Mouse (Mus musculus) naive thymus-derived CD4-positive, alpha-beta T cell, adult 2 months (primary cell): ENCODE measurements around the gene Sema6d.

Source experiments
- DNase-seq: peaks from one replicate; pipeline ENCODE4 v3.0.0-alpha.2; 2011; ENCODE audit warnings: low read depth

Gene Sema6d

DNA sequence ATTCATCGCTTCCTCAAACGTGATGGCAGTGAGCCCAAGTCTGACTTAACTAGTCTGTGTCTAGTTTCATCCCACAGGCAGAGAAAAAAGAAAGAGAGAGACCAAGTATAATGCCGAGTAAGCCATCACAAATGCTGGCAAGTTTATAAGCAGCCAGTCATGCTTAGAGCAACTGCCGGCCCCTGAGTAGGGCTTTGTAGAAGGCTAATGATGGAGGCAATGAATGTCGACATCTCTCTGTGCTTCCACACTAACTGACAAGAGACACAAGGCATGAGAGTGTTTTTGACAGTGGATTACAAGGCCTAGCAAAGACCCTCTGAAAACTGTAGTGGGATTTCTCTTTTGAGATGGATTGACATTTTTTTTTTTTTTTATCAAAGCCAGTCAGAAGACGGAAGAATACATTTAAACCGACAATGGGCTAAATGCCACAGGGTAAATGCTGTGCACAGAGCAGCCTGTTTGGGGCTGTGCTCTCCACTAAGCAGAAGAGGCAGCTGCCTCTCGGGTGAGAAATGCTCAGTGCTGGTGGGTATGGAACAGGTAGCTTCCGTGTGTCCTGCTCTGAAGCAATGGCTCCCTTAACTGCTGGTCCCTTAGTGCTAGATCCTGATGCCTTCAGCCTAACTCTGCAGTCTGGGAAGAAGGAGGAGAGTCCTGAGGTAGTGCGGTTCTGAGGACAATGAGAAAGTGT is 380.7 kb downstream of the Sema6d start:
- no peak for DNase-seq

GRCm38 (mm10) chr2:124472674-124473507 is 383.1 kb downstream of the Sema6d start:
- no peak for DNase-seq

DNA sequence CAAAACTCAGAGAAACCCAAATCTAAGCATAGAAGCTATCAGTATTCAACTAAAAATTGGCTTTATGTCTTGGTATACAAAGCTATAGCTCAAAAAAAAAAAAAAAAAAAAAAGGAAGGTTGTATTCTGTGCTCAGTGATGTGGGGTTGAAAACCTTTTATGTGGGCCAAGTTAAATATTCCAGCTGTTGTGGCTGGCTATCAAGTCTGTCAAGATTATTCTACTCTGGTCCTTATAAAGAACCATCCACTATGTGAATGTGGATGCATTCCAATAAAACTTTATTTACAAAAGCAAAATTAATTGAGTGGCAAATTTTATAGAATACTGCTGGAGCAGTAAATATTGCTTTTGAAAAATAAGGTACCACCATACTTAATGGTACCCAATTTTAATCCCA is 388.1 kb downstream of the Sema6d start:
- DNase-seq: no peak

GRCm38 (mm10) chr2:124478526-124478925 is 388.8 kb downstream of the Sema6d start:
- DNase-seq: no peak

- no peak for DNase-seq
These were observed 396.0 kb downstream of the Sema6d start for GRCm38 (mm10) chr2:124485761-124486160.

DNA sequence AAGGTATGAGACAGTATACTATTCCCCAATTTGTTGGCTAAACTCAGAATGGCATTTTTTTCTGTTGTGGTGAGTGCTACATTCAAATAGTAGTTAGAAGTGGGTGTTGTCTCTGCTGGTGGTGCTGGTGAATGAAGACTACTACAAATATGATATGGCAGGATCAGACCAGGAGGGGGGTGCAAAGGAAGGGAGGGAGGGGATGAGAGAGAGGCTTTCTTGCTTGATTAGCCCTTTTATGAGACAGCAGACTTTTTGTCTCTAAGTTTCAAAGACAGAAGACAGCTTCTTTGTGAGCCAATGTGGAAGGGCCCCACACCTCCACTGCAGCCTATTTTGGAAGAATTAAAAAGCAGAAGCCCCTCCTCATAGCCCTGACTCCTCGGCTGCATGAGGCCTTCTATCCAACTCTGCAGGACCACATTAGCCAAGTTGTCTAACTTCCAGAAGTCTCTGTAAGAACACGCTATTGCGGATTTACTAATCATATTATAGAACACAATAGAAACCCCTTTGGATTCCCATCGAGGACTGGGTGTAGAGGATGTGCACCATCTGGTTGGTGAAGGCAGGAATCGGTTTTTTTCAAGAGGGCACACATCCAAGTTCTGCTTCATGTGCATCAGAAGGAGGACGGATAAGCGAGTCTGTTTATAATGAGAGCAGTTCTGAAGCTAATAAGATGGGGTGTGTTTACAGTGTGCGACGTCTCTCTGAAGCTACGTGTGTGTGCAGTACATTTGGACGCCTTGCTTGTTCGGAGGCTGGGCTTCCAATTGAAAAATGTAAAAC is 400.4 kb downstream of the Sema6d start:
- DNase-seq: no peak

GRCm38 (mm10) chr2:124495751-124496150 is 406.0 kb downstream of the Sema6d start:
- no peak for DNase-seq

- DNase-seq: no peak
These were observed 409.9 kb downstream of the Sema6d start for GRCm38 (mm10) chr2:124499670-124500069.

- no peak for DNase-seq
These were observed 416.2 kb downstream of the Sema6d start for GRCm38 (mm10) chr2:124505784-124506489.

DNA sequence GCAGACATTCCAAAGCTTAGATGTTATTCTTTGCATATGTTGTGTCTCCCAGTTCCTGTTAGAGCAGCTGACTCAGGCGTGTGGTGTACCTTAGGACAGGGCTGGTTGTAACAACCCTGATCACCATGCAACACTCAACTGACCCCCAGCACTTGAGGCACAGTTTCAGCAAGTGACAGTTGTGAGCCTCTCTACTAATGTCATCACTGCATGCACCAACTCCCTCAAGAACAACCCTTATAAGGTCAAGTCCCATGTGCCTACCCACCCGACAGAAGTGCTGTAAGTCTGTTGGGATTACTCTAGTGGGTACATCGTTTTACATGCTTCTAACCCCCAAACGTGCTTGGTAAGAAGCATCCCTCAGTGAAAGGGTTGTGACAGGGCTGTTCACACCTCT is 418.0 kb downstream of the Sema6d start:
- no peak for DNase-seq

DNA sequence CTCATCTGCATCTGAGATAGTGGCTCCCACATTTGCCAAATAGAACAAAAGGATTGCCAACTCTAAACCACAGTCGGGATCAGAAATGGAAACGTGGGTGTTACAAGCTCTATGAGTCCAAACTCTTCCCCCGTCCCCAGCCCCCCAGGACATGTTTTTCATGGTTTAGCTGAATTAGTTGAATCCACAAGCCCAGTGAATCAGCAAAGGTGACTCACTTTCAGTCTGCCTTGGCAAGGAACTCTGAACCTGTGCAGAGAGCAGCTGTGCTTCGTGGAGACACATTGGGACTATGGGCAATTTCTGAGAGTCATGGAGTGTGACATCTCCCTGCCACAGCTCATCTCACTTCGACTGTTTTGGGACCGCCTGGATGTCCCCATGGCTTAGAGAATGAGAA is 419.7 kb downstream of the Sema6d start:
- no peak for DNase-seq

- DNase-seq: no peak
These were observed 422.1 kb downstream of the Sema6d start for GRCm38 (mm10) chr2:124511826-124512225.

DNA sequence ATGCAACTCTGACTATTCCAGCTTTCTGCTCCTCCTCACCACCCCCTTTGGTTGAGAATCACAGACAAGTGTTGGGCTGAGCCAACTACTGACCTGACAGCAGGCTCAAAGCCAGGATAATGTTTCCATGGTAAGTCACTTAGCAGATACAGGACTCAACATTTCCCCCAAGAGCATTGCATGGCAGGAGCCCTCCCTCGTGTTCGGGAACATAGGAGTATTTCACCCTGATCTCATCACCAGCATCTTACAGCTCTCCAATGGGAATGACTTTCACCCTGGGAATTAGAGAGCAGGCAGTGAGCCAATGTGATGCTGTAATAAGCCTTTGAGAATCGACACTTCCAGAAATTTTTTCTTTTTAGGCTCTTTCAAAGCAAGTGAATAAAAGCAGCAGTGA is 432.7 kb downstream of the Sema6d start:
- DNase-seq: no peak

DNA sequence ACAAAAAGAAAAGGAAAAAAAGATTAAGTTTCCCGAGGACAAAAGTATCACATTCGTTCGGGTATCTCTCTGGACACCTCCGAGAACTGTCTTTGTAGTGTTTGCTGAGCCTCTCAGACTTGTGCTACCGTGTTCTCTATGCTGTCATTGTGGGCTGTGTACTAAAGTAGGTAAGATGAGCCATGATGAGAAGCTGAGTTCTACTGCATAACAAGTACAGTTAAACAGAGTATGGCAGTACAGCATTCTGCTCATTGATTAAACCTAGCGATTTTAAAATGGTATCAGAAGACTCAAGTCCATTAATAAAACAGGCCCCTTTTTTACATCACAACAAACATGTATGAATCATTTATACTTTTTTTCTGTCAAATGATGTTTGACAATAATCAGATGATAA is 433.9 kb downstream of the Sema6d start:
- no peak for DNase-seq

DNA sequence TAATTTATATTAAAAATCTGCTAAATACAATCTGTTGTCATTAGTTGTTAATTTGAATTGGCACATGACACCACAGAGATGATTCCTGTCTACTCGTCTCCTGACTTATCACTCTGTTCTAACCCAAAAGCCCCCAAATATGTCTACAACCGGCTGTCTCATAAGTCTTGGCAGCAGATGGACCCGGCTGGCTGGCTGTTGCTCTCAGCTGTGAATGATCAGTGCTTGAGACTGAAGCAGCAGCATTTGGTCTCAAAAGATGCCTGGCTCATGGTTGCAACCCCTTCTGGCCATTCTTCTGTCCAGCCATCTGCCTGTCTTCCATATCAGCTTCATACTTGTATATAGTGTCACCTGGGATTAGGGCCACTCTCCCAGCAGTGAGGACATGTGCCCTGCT is 434.4 kb downstream of the Sema6d start:
- no peak for DNase-seq

DNA sequence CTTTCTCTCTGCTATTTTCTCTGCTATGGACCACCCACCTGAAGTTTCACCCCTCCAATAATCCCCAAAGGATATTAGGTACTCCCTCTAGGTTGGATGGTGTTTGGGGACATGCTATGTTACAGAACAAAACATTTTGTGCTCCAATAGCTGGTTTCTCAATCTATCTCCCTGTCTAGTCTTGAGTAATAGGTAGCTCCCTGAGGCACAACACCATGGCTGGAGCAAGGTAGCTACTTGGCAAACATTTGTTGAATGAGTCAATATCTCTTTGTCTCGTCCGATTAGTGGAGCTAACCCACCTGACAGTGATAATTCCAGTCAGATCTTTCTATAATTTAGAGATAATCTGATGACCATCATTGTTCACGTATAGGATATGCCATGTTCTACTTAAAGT is 437.9 kb downstream of the Sema6d start:
- no peak for DNase-seq

DNA sequence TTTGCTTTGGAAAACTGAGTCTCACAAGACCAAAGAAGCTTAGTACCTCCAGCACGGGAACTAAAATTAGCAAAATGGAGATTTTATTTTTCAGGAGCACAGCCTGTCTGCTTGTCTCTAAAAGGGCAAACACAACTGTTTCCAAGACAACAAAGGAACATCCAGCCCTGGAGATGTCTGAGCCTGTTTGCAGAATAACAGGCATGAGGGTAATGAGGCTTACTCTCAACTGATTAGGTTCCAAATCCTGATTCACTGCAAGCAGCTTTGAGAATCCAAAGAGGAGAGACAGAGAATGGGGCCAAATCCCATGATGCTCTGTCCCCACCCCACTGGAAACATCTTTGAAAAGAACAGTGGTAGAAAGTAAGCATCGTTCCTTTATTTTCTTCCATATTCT is 440.7 kb downstream of the Sema6d start:
- no peak for DNase-seq

DNA sequence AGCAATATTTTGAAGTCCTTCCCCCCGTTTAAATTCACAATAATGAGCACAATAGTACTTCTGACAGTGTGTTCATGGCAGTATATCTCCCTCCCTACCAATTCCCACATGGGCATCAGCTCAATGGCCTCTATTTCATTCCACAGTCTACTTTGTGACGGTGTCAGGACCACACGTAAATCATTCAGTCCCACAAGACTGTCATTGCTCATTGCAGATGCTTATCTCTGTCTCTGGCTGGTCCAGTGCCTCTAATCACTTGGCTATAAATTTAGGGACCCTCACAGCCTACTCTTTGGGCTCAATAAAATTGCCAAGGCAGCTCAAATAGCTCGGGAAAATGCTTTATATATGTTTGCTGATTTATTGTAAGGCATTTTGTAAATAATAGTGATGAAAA is 441.3 kb downstream of the Sema6d start:
- no peak for DNase-seq

- no peak for DNase-seq
These were observed 443.1 kb downstream of the Sema6d start for GRCm38 (mm10) chr2:124532906-124533305.

- no peak for DNase-seq
These were observed 443.8 kb downstream of the Sema6d start for GRCm38 (mm10) chr2:124533602-124534001.

DNA sequence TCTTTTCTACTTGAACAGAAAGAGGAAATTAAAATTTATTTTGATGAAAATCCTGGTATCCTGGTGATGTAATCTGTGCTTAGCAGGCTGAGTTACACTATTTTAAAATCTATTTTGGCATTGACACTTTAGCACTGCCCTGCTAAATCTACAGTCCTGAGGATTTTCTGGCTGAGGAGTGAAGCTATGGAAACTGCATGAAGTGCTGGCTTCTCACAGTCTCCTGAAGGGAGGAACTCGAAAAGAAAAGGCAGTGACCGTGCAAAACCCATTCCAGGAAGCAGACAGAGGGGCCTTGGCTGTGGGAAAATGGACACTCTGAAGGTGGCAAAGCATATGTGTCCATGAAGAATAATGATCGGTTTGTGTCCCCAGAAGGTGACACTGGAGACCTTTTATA is 460.5 kb downstream of the Sema6d start:
- no peak for DNase-seq

GRCm38 (mm10) chr2:124554751-124555415 is 465.1 kb downstream of the Sema6d start:
- DNase-seq: no peak
